Mouse (Mus musculus) hindbrain, embryonic 11.5 days (tissue): Measurements from ENCODE around the gene Mns1. TPM values are rescaled to one million over a fixed set of nuclear protein-coding genes. Genes with fewer than 3 reads are reported as not detected.

Experiments
- ATAC-seq: fragments of 200-750 bp; cut with Nextera tagmentation; 2 replicates; pipeline ENCODE4 v1.8.0; 2017; ENCODE audit warnings: mild to moderate bottlenecking, moderate TSS enrichment, moderate library complexity; ENCODE audit not compliant: low FRiP score
- DNase-seq: peaks from one replicate; pipeline ENCODE4 v3.0.0-alpha.2; 2015; ENCODE audit warnings: low spot score
- H3K27ac ChIP-seq: fragments of 300-500 bp; sonication (generic); 2 replicates; pipeline ENCODE4 v1.5.1; 2014; ENCODE audit warnings: mild to moderate bottlenecking, low read depth, low read length
- H3K27me3 ChIP-seq: fragments of 300-500 bp; sonication (generic); 2 replicates; pipeline ENCODE4 v1.6.1; 2014; ENCODE audit warnings: mild to moderate bottlenecking, low read length, moderate library complexity, mixed read lengths; ENCODE audit not compliant: control insufficient read depth, insufficient read depth
- H3K36me3 ChIP-seq: fragments of 300-500 bp; sonication (generic); 2 replicates; pipeline ENCODE4 v1.6.1; 2014; ENCODE audit warnings: mild to moderate bottlenecking, low read length, moderate library complexity, mixed read lengths; ENCODE audit not compliant: control insufficient read depth, insufficient read depth
- H3K4me1 ChIP-seq: fragments of 300-500 bp; sonication (generic); replicated peaks from 2 replicates; pipeline ENCODE4 v1.6.1; 2014; ENCODE audit warnings: low read length, mixed read lengths; ENCODE audit not compliant: control insufficient read depth, insufficient read depth
- H3K4me2 ChIP-seq: fragments of 300-500 bp; sonication (generic); replicated peaks from 2 replicates; pipeline ENCODE4 v1.6.1; 2014; ENCODE audit warnings: mild to moderate bottlenecking, low read depth, low read length
- H3K4me3 ChIP-seq: fragments of 300-500 bp; sonication (generic); 2 replicates; pipeline ENCODE4 v1.5.1; 2014; ENCODE audit warnings: low read depth, low read length
- H3K9ac ChIP-seq: fragments of 300-500 bp; sonication (generic); 2 replicates; pipeline ENCODE4 v1.6.1; 2014; ENCODE audit warnings: low read depth, low read length
- H3K9me3 ChIP-seq: fragments of 300-500 bp; sonication (generic); 2 replicates; pipeline ENCODE4 v1.6.1; 2016; ENCODE audit warnings: low read length; ENCODE audit not compliant: control insufficient read depth
- WGBS: fragments of 180-500 bp; shearing (Covaris S2); extraction: QIAGEN DNeasy Blood & Tissue Kit; methylation state at CpG from one replicate; pipeline ENCODE4 v1.1.7; 2014; 5-methylcytosine and 5-hydroxymethylcytosine counted together
- polyA plus RNA-seq: library from polyadenylated mRNA; unstranded; fragments of >200 nt; fragmentation: Nextera tagmentation; extraction: Ambion mirVana; gene quantifications from 2 replicates; pipeline ENCODE4 v1.2.1, GENCODE M21; 2014

Gene Mns1
- polyA plus RNA-seq, 1 experiment from 2014 or later = 49.5 TPM

GRCm38 (mm10) chr9:72418443-72418842 is 19.4 kb upstream of the Mns1 start:
- WGBS = 75% methylated on average over 3 of the region's 3 CpGs
- no peaks in the 10 kb centered on the region for H3K27me3 ChIP-seq
- H3K9ac ChIP-seq = no peak overlapping the region
- no peak overlapping the region for H3K4me3 ChIP-seq
- H3K9me3 ChIP-seq = no peaks in the 10 kb centered on the region
- no peak overlapping the region for H3K27ac ChIP-seq
- no peak for ATAC-seq
- no peaks in the 10 kb centered on the region for H3K36me3 ChIP-seq
- H3K4me1 ChIP-seq = 0 out of 2 replicates have a peak, but pooled peaks cover 2% of the 10 kb centered on the region
- DNase-seq = no peak
- no peak overlapping the region for H3K4me2 ChIP-seq

GRCm38 (mm10) chr9:72420490-72420889 is 17.3 kb upstream of the Mns1 start:
- Histone ChIP-seq H3K4me3 (no peak overlapping the region), H3K4me2 (no peak overlapping the region), H3K36me3 (no peaks in the 10 kb centered on the region), H3K9ac (no peak overlapping the region), H3K27me3 (no peaks in the 10 kb centered on the region), H3K9me3 (no peaks in the 10 kb centered on the region), H3K27ac (no peak overlapping the region), H3K4me1 (0 out of 2 replicates have a peak, but pooled peaks cover 2% of the 10 kb centered on the region)
- whole genome bisulfite sequencing = 85% methylated on average over 3 of the region's 3 CpGs
- ATAC-seq (no peak), DNase-seq (no peak)

GRCm38 (mm10) chr9:72422284-72422683 is 15.5 kb upstream of the Mns1 start:
- Histone ChIP-seq H3K36me3 (no peaks in the 10 kb centered on the region), H3K4me1 (0 out of 2 replicates have a peak, but pooled peaks cover 2% of the 10 kb centered on the region), H3K27me3 (no peaks in the 10 kb centered on the region), H3K9me3 (no peaks in the 10 kb centered on the region), H3K27ac (peak overlapping the region; percentile 40; the same call in 1 of the 2 replicates), H3K4me2 (no peak overlapping the region), H3K9ac (no peak overlapping the region), H3K4me3 (no peak overlapping the region)
- 64% methylated on average over 11 of the region's 11 CpGs for WGBS
- ATAC-seq (no peak), DNase-seq (peak; percentile 28)

- Histone ChIP-seq H3K9ac (no peak overlapping the region), H3K4me2 (no peak overlapping the region), H3K36me3 (no peaks in the 10 kb centered on the region), H3K4me1 (0 out of 2 replicates have a peak, but pooled peaks cover 2% of the 10 kb centered on the region), H3K27me3 (no peaks in the 10 kb centered on the region), H3K27ac (no peak overlapping the region), H3K4me3 (no peak overlapping the region), H3K9me3 (no peaks in the 10 kb centered on the region)
- WGBS = 88% methylated on average over 2 of the region's 2 CpGs
- ATAC-seq (no peak), DNase-seq (no peak)
Observed at GRCm38 (mm10) chr9:72422753-72423152, 15.1 kb upstream of the Mns1 start.

GRCm38 (mm10) chr9:72425300-72425850 is 12.4 kb upstream of the Mns1 start:
- ATAC-seq = no peak
- 72% methylated on average over 11 of the region's 11 CpGs for WGBS
- no peak for DNase-seq
- Histone ChIP-seq H3K36me3 (no peaks in the 10 kb centered on the region), H3K27me3 (no peaks in the 10 kb centered on the region), H3K4me1 (0 out of 2 replicates have a peak, but pooled peaks cover 2% of the 10 kb centered on the region), H3K9me3 (no peaks in the 10 kb centered on the region), H3K4me3 (no peak overlapping the region), H3K9ac (no peak overlapping the region), H3K27ac (no peak overlapping the region), H3K4me2 (no peak overlapping the region)

- Histone ChIP-seq H3K9me3 (no peaks in the 10 kb centered on the region), H3K27ac (no peak overlapping the region), H3K4me1 (no peaks in the 10 kb centered on the region), H3K4me3 (no peak overlapping the region), H3K36me3 (no peaks in the 10 kb centered on the region), H3K9ac (no peak overlapping the region), H3K27me3 (no peaks in the 10 kb centered on the region), H3K4me2 (no peak overlapping the region)
- 78% methylated on average over 4 of the region's 4 CpGs for WGBS
- ATAC-seq (no peak), DNase-seq (no peak)
Observed at GRCm38 (mm10) chr9:72427861-72428260, 9.9 kb upstream of the Mns1 start.

GRCm38 (mm10) chr9:72434876-72435275 is 2.9 kb upstream of the Mns1 start:
- 52% methylated on average over 9 of the region's 9 CpGs for WGBS
- no peak for ATAC-seq
- Histone ChIP-seq H3K9ac (no peak overlapping the region), H3K36me3 (no peaks in the 10 kb centered on the region), H3K4me1 (0 out of 2 replicates have a peak, but pooled peaks cover 2% of the 10 kb centered on the region), H3K27me3 (no peaks in the 10 kb centered on the region), H3K4me2 (no peak overlapping the region), H3K4me3 (no peak overlapping the region), H3K9me3 (no peaks in the 10 kb centered on the region), H3K27ac (no peak overlapping the region)
- DNase-seq = no peak

GRCm38 (mm10) chr9:72438749-72439148 is 938 bp downstream of the Mns1 start:
- ATAC-seq (peak; percentile 12; the same call in 1 of the 2 replicates), DNase-seq (no peak)
- WGBS = 4% methylated on average over 9 of the region's 9 CpGs

GRCm38 (mm10) chr9:72440358-72440757 is 2.5 kb downstream of the Mns1 start:
- no peak for ATAC-seq
- Histone ChIP-seq H3K27me3 (no peaks in the 10 kb centered on the region), H3K36me3 (no peaks in the 10 kb centered on the region), H3K9ac (no peak overlapping the region), H3K4me3 (no peak overlapping the region), H3K27ac (no peak overlapping the region), H3K9me3 (no peaks in the 10 kb centered on the region), H3K4me1 (0 out of 2 replicates have a peak, but pooled peaks cover 2% of the 10 kb centered on the region), H3K4me2 (no peak overlapping the region)
- WGBS = 94% methylated on average over 4 of the region's 4 CpGs
- DNase-seq = no peak

More at GRCm38 (mm10) chr9:72438749-72439148, 938 bp downstream of the Mns1 start:
- H3K4me3 ChIP-seq = peak overlapping the region; percentile 62
- H3K9me3 ChIP-seq = no peaks in the 10 kb centered on the region
- peak overlapping the region; percentile 58 for H3K9ac ChIP-seq
- H3K36me3 ChIP-seq = no peaks in the 10 kb centered on the region
- no peaks in the 10 kb centered on the region for H3K27me3 ChIP-seq
- H3K4me2 ChIP-seq = peak overlapping the region; percentile 81
- H3K4me1 ChIP-seq = 0 out of 2 replicates have a peak, but pooled peaks cover 2% of the 10 kb centered on the region
- peak overlapping the region; percentile 53; the same call in 1 of the 2 replicates for H3K27ac ChIP-seq
